Mouse (Mus musculus): ENCODE measurements around the gene Atxn1l. TPM values are rescaled to one million over a fixed set of nuclear protein-coding genes. Genes with fewer than 3 reads are reported as not detected.
A peak's percentile ranks its signal among the peaks of the same experiment; 100 is the strongest.

Gene Atxn1l
- polyA plus RNA-seq, 1 experiment from 2014 or later: 7.4 TPM

- Histone ChIP-seq H3K9me3 (no peaks in the 10 kb centered on the region), H3K9ac (no peak overlapping the region), H3K4me2 (no peak overlapping the region), H3K36me3 (replicated peaks) (peaks cover 92% of the 10 kb centered on the region), H3K4me3 (replicated peaks) (no peak overlapping the region), H3K4me1 (peaks cover 15% of the 10 kb centered on the region), H3K27ac (no peak overlapping the region), H3K27me3 (no peaks in the 10 kb centered on the region)
- WGBS: 91% methylated on average over 1 of the region's 1 CpGs
- ATAC-seq (ENCODE audit: low FRiP score): no peak
Measured at GRCm38 (mm10) chr8:109712521-109712920, 25.0 kb downstream of the Atxn1l start.

- no peak overlapping the region for H3K27ac ChIP-seq
- peaks cover 19% of the 10 kb centered on the region for H3K27me3 ChIP-seq
- WGBS: 98% methylated on average over 4 of the region's 4 CpGs
- H3K9me3 ChIP-seq: no peaks in the 10 kb centered on the region
- 0 out of 2 replicates have a peak overlapping the region, but pooled peaks have one; percentile 99 for H3K9ac ChIP-seq
- peak overlapping the region; percentile 73 for H3K4me2 ChIP-seq
- H3K4me3 ChIP-seq (replicated peaks): no peak overlapping the region
- ATAC-seq (ENCODE audit: low FRiP score): no peak
- H3K4me1 ChIP-seq: peaks cover 33% of the 10 kb centered on the region
- peaks cover 53% of the 10 kb centered on the region for H3K36me3 ChIP-seq (replicated peaks)
Measured at GRCm38 (mm10) chr8:109707921-109708320, 29.6 kb downstream of the Atxn1l start.

GRCm38 (mm10) chr8:109706874-109707237 is 30.7 kb downstream of the Atxn1l start:
- WGBS: 23% methylated on average over 2 of the region's 2 CpGs
- peak overlapping the region; percentile 73 for H3K4me2 ChIP-seq
- H3K9me3 ChIP-seq: no peaks in the 10 kb centered on the region
- peak overlapping the region; percentile 87 for H3K4me3 ChIP-seq (replicated peaks)
- H3K27ac ChIP-seq: no peak overlapping the region
- peaks cover 25% of the 10 kb centered on the region for H3K27me3 ChIP-seq
- peaks cover 43% of the 10 kb centered on the region for H3K36me3 ChIP-seq (replicated peaks)
- peaks cover 33% of the 10 kb centered on the region for H3K4me1 ChIP-seq
- peak overlapping the region; percentile 99 for H3K9ac ChIP-seq
- 0 out of 2 replicates have a peak, but pooled peaks have one; percentile 44 for ATAC-seq (ENCODE audit: low FRiP score)

- ATAC-seq (ENCODE audit: low FRiP score): peak; percentile 30; the same call in 1 of the 2 replicates
- peak overlapping the region; percentile 95 for H3K27ac ChIP-seq
- under 1% methylated on average over 27 of the region's 30 CpGs for WGBS
- peaks cover 25% of the 10 kb centered on the region for H3K27me3 ChIP-seq
- peaks cover 37% of the 10 kb centered on the region for H3K36me3 ChIP-seq (replicated peaks)
- H3K9me3 ChIP-seq: no peaks in the 10 kb centered on the region
- peak overlapping the region; percentile 87 for H3K4me3 ChIP-seq (replicated peaks)
- peak overlapping the region; percentile 73 for H3K4me2 ChIP-seq
- peaks cover 33% of the 10 kb centered on the region for H3K4me1 ChIP-seq
- H3K9ac ChIP-seq: peak overlapping the region; percentile 99
Measured at GRCm38 (mm10) chr8:109706076-109706873, 31.3 kb downstream of the Atxn1l start.

- H3K9me3 ChIP-seq: no peaks in the 10 kb centered on the region
- peak; percentile 89 for ATAC-seq (ENCODE audit: low FRiP score)
- WGBS: 0% methylated on average over 79 of the region's 100 CpGs
- peak within 1 kb of the TSS; percentile 73 for H3K4me2 ChIP-seq
- H3K36me3 ChIP-seq (replicated peaks): peaks cover 29% of the 10 kb centered on the region
- H3K4me1 ChIP-seq: peaks cover 33% of the 10 kb centered on the region
- H3K4me3 ChIP-seq (replicated peaks): peak within 1 kb of the TSS; percentile 87
- peaks cover 25% of the 10 kb centered on the region for H3K27me3 ChIP-seq
- peak within 1 kb of the TSS; percentile 95 for H3K27ac ChIP-seq
- H3K9ac ChIP-seq: peak within 1 kb of the TSS; percentile 99
Measured at GRCm38 (mm10) chr8:109705320-109706075, 32.0 kb downstream of the Atxn1l start, which contains the start of gene Zfp821. TSS of gene Zfp821 (plus strand) at chr8:109705546.

GRCm38 (mm10) chr8:109704565-109705319 is 32.8 kb downstream of the Atxn1l start:
- peak; percentile 24; the same call in 1 of the 2 replicates for ATAC-seq (ENCODE audit: low FRiP score)
- peak overlapping the region; percentile 87 for H3K4me3 ChIP-seq (replicated peaks)
- H3K36me3 ChIP-seq (replicated peaks): peaks cover 22% of the 10 kb centered on the region
- H3K4me1 ChIP-seq: peaks cover 33% of the 10 kb centered on the region
- H3K27ac ChIP-seq: no peak overlapping the region
- H3K4me2 ChIP-seq: peak overlapping the region; percentile 73
- H3K9ac ChIP-seq: peak overlapping the region; percentile 55
- H3K27me3 ChIP-seq: peaks cover 25% of the 10 kb centered on the region
- H3K9me3 ChIP-seq: no peaks in the 10 kb centered on the region
- WGBS: 13% methylated on average over 24 of the region's 24 CpGs

- 86% methylated on average over 3 of the region's 3 CpGs for WGBS
- H3K27ac ChIP-seq: no peak overlapping the region
- no peak overlapping the region for H3K4me2 ChIP-seq
- peaks cover 8% of the 10 kb centered on the region for H3K4me1 ChIP-seq
- no peaks in the 10 kb centered on the region for H3K36me3 ChIP-seq (replicated peaks)
- ATAC-seq (ENCODE audit: low FRiP score): no peak
- H3K27me3 ChIP-seq: peaks cover 19% of the 10 kb centered on the region
- H3K9ac ChIP-seq: no peak overlapping the region
- H3K4me3 ChIP-seq (replicated peaks): no peak overlapping the region
- H3K9me3 ChIP-seq: no peaks in the 10 kb centered on the region
Measured at GRCm38 (mm10) chr8:109698477-109698876, 39.1 kb downstream of the Atxn1l start.

- ATAC-seq (ENCODE audit: low FRiP score): no peak
- H3K27ac ChIP-seq: no peak overlapping the region
- H3K27me3 ChIP-seq: peaks cover 13% of the 10 kb centered on the region; the same call in 1 of the 2 replicates
- H3K4me3 ChIP-seq (replicated peaks): no peak overlapping the region
- no peak overlapping the region for H3K4me2 ChIP-seq
- H3K4me1 ChIP-seq: peaks cover 8% of the 10 kb centered on the region
- no peak overlapping the region for H3K9ac ChIP-seq
- 78% methylated on average over 1 of the region's 1 CpGs for WGBS
- no peaks in the 10 kb centered on the region for H3K9me3 ChIP-seq
- H3K36me3 ChIP-seq (replicated peaks): no peaks in the 10 kb centered on the region
Measured at GRCm38 (mm10) chr8:109697754-109698153, 39.8 kb downstream of the Atxn1l start.

GRCm38 (mm10) chr8:109694154-109694553 is 43.4 kb downstream of the Atxn1l start:
- no peak for ATAC-seq (ENCODE audit: low FRiP score)
- Histone ChIP-seq H3K27ac (no peak overlapping the region), H3K9me3 (no peaks in the 10 kb centered on the region), H3K4me2 (peak overlapping the region; percentile 79; the same call in 1 of the 2 replicates), H3K4me1 (peaks cover 31% of the 10 kb centered on the region), H3K27me3 (peaks cover 4% of the 10 kb centered on the region; the same call in 1 of the 2 replicates), H3K36me3 (replicated peaks) (0 out of 2 replicates have a peak, but pooled peaks cover 3% of the 10 kb centered on the region), H3K9ac (no peak overlapping the region), H3K4me3 (replicated peaks) (peak overlapping the region; percentile 99; the same call in 1 of the 2 replicates)
- 59% methylated on average over 6 of the region's 6 CpGs for WGBS

GRCm38 (mm10) chr8:109693146-109693900 is 44.2 kb downstream of the Atxn1l start, which contains the start of gene Ist1:
TSS of gene Ist1 (minus strand) at chr8:109693260.
- peak within 1 kb of the TSS; percentile 79 for H3K27ac ChIP-seq
- H3K4me3 ChIP-seq (replicated peaks): peak within 1 kb of the TSS; percentile 99
- peaks cover 31% of the 10 kb centered on the region for H3K4me1 ChIP-seq
- peak within 1 kb of the TSS; percentile 79 for H3K4me2 ChIP-seq
- H3K9me3 ChIP-seq: no peaks in the 10 kb centered on the region
- 0 out of 2 replicates have a peak, but pooled peaks cover 3% of the 10 kb centered on the region for H3K36me3 ChIP-seq (replicated peaks)
- peak within 1 kb of the TSS; percentile 95 for H3K9ac ChIP-seq
- peaks cover 3% of the 10 kb centered on the region; the same call in 1 of the 2 replicates for H3K27me3 ChIP-seq
- WGBS: under 1% methylated on average over 57 of the region's 57 CpGs
- peak; percentile 99 for ATAC-seq (ENCODE audit: low FRiP score)

All from forebrain, embryonic 12.5 days (tissue).